Mouse (Mus musculus) gonadal fat pad, adult 2 months (tissue): ENCODE measurements around the gene Fgf18. TPM values are rescaled to one million over a fixed set of nuclear protein-coding genes. Genes with fewer than 3 reads are reported as not detected.

Source experiments
- DNase-seq: peaks from one replicate; pipeline ENCODE4 v3.0.0-alpha.2; 2012; ENCODE audit warnings: low read depth
- polyA plus RNA-seq: library from polyadenylated mRNA; depleted of rRNA; stranded (reverse); fragments of >200 nt; gene quantifications from 2 replicates; pipeline ENCODE4 v1.2.3, GENCODE M21; 2012; rRNA removed

Fgf18 gene
- polyA plus RNA-seq, result 1.1 and 1.4 TPM in 2 replicates

DNA sequence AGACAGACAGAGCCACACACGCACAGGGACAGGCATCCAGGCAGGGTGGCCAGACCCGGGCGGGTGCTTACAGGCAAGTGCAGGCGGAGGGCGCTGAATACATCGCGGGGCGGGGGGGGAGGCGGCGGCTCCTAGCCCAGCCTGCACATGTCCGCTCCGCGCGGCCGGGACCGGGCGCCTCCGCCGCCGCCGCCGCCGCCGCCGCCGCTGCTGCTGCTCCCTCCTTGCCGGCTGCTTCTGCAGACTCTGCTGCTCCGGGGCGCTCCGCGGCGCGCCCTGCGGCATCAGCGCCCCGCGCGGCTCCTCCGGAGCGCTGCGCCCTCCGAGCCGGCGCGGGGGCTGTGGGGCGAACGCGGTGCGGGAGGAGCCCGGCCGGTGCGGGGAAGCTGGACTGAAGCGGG is at the start of gene Fgf18:
TSS of gene Fgf18 (minus strand) at position 230 of the 401 bp plus-strand sequence.
- DNase-seq, result no peak

DNA sequence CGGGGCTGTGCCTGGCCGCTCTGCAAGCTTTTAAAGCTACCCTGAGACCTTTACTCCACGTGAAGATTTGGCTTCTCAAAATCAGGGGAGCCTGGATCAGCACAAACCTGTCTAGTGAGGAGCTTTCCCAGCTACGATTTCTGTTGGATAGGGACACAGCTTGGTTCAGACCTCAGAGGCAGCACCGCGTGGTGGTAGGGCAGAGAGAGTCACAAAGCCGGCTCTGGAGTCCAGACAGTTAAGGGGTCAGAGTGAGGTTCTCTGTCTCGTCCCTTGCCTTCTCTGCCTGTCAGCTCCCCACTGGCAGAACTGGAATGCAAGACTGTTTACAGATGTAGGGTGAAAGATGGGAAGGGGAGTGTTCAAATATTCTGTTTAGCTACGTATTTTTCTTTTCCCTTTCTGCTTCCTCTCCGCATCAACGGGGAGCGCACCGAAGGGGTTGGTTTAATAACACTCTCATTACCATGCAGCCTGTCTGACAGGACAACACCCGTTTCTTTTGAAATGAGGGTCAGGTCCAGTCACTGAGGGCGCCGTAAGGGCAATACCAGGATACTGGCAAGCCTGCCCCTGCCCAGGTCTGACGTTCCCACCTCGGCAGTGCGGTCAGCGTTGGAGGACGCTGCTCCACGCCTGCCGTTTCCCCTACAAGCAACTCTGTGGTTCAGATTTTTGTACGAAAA is 49.4 kb upstream of the Fgf18 start:
- no peak for DNase-seq

DNA sequence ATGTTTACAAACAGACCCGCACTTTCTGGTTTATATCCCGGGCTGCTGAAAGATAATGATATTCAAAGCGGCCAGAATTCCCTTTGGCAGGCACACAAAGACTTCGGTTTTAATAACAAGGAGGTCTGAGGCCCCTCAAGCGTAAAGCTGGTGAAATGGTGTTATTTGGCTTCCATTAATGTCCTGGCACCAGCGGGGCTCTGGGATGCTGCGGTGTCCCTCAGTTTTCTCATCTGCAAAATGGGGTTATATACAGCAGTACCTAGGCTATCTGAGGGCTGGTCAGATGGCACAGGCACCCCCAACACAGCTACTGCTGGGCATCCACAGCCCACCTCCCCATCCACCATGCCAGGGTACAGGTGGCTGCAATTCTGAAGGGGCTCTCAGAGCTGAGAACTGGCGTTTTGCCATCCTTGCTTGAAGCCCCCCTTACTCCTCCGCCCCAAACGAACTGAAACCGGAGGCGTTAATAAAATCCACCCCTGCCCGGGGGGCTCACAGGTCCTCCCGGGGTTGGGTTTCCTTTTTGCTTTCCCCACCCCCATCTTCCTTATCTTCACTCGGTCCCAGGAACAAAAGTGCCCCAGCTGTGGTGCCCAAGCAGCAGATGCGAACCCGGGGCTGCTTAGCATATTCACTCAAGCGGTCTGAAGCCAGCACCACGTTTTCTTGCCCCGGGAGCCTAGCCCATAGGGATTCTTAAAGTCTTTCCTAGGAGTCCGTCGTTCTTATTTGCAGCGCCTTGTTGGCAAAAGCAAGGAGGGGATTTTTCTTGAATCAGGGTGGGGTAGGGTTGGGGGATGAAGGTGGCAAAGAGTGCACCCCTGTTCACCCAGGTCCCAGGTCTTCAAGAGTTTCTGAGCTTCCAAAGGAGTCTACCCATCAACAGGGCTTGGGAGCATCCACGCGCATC is 48.6 kb upstream of the Fgf18 start:
- no peak for DNase-seq

DNA sequence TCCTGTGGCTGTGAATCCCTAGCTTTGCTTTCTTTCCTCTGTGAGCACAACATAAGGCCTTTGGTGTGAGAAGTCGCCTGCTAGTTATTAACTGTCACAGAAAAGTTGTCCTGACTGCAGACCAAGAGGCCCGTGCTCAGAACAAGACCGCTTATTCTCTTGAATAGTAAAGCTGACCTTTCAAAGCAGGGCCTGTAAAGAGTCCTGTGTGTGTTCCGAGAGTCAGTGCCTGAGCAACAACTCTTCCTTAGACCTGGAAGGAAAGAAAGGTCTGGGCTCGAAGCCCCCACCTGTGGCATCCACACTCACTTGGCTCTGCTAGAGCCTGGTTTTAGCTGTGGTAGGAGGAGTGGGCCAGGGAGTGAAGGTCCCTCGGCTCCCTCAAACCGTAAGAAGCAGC is 47.9 kb upstream of the Fgf18 start:
- DNase-seq, result no peak

DNA sequence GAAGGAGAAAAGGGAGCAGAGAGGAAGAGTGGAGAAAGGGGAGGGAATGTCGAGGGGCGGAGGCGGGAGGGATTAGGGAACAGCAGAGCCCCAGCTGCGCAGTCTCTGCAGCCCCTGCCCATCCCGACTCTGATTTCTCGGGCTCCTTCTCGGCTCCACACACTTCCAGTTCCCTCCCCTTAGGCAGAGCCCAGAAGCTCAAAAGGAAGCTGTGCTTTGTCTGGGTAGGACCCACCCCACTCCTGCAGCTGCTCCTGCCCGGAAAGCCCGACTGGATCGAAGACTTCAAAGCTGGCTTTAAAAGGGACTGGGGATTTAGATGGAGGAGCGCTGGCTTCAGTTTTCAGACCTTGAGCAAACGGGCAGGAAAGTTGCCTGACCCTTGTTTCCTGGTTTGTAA is 46.5 kb upstream of the Fgf18 start:
- DNase-seq, result no peak

DNA sequence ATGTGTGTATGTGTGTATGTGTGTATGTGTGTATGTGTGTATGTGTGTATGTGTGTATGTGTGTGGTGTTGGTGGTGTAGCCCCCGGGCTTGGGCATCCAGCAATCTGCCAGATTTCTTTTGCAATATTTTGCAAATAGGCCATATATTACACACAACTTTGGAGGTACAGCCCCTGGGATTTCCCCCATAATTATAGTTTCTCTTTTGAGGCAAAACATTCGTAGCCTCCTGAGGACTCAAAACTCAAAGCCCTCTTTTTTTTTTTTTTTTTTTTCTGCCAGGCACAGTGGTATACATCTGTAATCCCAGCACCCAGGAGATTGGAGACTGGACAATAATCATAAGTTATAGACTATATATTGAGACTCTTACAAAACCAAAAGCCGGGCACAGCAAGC is 34.6 kb upstream of the Fgf18 start:
- no peak for DNase-seq

DNA sequence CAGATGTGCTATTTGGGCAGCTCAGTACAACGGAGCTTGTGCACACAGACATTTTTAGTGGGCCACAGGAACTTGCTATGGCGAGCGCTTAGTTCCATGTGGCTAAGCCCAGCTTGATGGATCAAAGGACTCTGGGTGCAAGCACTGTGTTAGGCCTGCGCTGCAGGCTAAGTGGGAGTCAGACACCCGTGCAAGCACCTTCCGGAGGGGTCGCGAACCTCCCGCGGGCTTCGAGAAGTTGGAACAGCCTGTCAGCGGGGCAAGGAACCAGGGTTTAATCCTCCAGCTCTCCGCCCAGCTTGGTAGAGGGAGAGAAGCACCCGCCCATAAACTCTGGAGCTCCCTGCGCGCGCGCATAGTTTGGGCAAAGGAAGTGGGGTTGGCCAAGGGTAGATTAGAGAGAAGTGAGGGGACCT is 33.5 kb upstream of the Fgf18 start:
- DNase-seq, result no peak

DNA sequence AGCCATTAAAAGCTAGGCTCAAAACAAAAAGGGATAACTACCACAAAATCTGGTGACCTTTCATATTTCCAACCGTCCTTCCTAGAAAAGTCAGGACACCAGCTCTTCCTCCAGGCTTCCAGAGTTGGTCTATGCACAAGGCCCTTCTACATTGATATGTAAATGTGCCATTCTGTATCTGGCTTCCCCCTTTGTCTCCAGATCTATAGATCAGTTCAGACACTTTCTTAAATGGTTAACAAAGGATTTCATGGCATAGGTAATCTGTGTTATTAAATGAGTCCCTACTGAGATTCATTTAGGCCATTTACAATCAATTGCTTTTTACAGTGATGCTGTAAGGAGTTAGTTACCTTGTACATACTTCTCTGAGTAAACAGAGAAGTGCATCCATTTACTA is 32.6 kb upstream of the Fgf18 start:
- DNase-seq, result no peak

DNA sequence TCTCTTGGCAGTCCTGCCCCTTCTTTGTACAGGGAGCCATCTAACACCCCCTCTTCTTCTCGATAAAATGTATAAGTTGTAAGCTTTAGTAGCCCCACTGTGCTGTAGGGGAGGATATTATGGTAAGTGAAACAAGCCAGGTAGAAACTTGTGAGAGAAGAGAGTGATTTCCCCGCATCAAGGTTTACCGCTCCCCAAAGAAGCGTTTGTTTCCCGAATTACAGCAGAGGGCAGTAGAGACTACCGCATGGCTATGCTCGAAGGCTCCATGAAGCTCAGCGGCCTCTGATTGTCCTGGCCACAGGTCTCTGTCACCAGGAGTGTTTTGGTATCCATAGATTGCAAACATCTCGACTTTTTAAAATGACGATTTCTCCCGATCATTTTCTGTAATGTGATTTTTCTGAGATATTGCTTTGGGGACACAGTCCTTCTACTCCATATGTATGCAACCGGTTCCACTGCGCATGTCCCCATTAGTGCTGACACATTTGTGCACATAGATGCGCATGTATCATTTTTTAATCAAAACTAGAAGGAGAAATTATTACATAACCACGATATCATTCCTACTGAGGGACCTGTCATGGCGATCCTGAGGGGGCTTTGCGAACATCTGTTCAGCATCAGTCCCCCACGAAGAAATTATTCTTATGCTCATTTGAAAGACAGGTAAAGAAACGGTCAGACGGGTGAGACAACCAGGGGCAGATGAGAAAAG is 29.5 kb upstream of the Fgf18 start:
- DNase-seq, result no peak

DNA sequence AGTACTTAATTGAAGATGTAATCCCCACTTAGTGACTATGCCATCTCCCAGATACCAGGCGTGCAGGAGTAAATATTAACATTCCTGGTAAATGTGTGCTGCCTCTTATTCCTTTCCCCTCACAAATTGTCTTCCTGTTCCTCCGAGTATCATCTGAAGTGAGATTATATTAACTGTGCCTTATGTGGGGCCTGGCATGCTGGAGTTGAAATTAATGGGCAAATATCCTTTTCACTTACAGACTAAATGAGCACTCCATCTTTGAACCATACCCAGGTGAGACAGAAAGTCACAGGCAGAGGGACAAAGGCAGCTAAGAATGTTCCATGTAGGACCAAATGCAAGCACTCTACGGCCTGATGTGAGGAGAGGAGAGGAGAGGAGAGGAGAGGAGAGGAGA is 28.6 kb upstream of the Fgf18 start:
- DNase-seq, result no peak

DNA sequence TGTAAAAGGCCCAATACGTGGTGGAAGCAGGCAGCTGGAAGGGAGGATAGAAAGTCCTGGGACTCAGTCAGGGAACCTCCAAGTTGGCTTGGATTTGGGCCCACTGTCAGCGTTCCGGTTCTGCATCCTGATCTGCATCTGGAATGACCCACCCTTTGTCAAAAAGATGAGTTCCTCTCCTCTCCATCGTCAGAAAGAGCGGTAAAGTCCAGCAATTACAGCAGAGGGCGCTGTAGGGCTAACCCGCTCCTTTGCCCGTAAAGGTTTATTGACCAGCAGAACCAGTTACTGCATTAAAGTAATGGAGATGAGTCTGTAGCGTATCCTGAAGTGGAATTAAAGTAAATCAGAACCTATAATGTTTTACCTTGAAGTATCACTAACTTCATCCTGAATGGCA is 23.3 kb upstream of the Fgf18 start:
- DNase-seq, result no peak

DNA sequence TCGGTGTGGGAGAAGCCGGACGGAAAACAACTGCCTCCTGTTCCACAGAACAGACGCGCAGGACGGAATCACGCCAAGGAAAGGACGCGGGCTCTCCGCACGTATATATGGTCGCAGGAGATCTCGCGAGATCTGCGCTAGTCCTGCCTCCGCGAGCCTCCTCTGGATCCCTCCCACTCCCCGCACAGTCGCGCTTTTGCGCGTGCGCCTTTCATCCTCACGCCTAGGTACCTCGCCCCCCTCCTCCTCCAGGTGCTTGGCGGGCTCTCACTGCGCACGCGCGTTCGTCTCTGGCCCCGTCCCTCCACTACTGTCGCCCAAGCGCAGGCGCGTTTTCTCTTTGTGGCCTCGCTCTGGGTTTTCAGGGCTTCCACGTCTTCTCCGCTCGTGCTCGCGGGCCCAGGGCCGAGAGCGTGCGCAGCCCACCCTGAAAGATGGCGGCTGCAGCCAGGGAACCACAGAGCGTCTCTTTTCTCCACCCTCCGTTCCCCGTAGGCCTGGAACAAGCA is 15.9 kb upstream of the Fgf18 start, which contains the start of gene Npm1:
TSS of gene Npm1 (minus strand) at position 209 of the 509 bp plus-strand sequence.
- peak; percentile 62 for DNase-seq

DNA sequence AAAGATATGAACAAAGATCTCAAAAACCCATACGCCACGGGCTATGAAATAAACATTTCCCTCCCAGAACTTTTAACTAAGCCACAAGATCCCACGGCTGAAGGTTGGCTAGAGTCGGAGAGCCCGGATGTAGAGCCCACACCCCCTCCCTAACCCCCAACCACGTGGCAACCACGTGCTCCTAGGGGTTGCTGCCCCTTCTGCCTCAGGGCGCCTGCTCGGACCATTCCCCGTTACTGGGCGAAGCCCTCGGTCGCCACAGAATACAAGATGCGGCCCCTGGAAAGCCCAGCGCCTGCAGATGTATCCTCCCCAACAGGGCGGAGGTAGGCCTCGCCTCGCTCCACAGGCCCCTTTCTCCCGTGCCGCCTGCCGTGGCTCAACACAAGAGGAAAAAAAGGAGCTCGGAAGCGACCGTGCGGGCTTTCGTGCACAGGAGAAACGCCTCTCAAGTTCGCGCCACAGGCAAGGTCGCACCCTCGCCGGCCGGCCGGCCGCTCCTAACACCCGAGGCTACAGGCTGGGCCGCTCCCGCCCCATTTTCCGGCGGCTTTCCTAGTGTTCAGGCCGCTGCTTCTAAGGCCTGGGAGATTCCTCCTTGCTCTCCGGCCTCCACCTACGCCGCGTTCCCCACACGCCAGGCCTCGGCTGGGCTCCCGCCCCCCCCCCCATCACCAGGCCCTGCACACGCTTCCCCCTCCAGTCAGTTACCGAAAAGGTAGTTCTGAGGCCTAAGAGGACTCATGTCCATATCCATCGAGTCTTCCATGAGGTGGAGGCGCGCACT is 15.2 kb upstream of the Fgf18 start:
- no peak for DNase-seq

DNA sequence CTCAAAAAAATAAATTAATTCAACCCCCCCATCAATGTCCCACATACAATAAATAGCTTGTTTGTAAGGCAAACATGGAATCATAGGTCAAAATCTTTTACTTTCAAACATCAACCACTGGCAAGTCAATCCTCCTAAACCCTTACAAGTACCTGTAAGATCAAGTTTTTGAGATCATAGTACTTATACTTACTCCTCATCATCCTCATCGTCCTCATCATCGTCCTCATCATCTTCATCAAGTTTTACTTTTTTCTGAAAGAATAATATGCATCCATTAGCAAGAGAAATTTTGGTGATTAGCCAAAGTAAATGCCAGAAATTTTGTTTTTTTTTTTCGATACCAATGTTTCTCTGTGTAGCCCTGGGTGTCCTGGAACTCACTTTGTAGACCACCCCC is 12.5 kb upstream of the Fgf18 start:
- DNase-seq, result no peak

DNA sequence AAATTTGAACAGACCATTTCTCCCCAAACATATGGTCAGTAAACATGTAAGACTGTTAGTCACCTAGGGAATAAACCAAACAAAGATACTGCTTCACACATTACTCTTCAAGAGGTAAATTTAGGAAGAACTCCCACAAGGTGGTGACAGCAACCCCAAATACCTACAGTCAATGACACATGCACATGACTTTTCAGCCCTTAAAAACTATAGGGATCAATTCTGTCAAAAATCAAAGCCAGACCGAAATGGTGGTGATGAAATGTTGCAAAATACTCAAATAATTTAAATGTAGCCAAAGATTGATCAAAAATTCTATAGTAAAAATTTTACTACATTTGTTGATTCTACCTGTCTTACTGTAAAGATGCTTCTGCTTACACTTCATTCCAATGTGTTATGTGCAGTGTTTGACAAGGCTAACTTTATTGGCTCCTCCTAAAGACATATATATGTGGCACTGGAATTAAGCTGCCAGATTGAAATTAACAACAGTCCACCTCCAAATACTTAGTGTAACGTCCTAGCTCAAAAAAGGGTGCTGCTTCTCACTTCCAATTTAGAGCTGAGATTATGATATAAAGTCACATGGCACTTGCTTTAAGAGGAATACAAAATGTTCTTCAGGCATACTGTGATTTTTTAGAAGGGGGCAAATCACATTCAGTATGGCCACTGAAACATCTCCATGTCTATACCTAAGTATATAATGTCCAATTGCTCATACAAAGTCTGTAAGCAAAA is 10.4 kb upstream of the Fgf18 start:
- DNase-seq, result no peak

DNA sequence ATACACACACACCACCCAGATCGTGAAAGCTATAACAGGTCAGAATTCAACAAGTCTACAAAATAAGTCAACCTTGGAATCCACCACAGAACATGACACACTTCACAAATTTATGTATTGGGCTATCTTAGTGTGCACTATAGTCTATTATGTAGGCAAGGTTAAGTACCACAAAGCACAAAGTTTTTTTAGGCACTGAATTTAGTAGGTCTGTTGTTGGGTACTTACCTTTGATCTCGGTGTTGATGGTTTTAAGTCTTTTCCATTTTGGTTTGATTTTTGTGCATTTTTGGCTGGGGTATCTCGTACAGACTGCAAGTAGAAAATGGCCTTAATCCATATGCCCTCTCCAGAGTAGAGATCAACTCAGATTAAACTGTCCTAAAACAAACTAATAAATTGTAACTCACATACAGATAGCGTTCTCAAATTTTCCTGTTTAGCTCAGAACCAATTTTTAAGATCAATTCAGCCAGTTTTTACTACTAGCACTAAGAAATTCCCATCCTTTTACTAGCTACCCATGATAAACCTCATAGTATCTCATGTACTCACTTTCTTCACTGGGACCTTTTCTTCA is 9.3 kb upstream of the Fgf18 start:
- no peak for DNase-seq

DNA sequence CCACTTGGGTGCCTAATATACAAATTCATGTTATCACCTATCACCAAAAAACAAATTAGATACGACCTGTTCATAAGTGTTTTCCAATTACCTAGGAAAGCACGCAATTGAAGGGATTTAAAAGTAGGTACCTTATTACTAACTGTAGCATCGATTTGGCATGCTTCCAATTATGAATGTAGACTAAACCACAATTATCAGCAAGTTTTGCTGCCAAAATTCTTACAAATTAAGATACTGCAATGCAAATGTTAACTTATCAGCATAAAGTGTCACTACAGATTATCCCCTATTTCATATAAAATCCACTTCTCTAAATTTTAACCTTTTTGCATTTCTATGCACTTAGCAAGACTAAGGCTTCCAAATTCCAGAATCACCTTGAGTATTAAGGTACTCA is 7.3 kb upstream of the Fgf18 start:
- no peak for DNase-seq

DNA sequence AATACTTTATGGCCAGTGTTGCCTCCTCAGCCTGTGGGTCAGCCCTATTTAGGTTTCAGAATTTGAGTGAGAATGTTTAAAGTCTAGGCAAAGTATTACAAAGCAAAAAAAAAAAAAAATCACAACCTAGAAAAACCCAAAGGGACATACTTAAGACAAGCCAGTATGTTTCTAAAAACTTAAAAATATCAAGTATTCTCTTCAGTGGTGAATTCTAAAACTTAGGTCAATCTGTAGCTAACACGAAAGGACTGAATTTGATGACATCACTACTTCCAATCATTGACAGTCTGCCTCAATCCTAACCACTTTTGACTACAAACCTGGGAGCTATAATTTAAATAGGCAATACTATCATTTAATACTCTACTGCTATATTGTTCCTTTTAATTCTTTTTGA is 5.8 kb upstream of the Fgf18 start:
- DNase-seq, result no peak

DNA sequence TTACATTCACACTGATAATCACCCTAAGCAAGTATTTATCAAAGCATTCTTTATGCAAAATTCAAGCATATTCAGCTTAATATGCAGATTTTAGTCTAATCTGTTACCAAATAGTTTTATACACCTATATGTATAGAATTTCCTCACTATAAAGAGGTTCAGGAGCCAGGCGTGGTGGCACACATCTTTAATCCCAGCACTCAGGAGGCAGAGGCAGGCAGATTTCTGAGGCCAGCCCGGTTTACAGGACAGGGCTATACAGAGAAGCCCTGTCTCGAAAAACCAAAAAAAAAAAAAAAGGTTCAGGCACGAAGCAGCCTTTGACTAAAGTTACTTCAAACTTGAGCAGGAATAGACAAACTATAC is 4.6 kb upstream of the Fgf18 start:
- no peak for DNase-seq

DNA sequence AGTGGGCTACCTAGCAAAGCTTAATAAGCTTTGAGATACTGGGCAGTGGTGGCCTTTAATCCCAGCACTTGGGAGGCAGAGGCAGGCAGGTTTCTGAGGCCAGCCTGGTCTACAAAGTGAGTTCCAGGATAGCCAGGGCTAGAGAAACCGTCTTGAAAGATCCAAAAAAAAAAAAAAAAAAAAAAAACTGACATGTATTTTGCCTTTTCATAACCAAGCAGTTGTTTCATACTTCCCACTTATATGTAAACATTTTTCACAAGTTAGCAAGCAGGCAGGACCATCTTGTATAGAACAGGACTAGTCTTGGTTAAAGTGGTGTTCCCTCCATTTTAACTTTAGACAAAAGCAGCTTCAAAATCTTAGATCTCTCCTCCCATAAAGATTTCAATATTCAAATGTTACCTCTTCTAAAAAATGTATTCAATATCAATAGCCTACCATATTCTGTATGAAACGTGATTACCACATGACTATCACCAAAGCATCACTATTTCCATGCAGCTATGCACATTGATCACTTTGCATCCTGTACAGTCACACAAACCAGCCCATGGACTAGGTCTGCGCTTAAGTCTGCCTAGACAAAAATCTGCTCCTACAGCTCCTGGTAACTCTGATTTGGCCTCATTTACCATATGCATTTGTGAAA is 4.1 kb upstream of the Fgf18 start:
- no peak for DNase-seq
